Mouse (Mus musculus) midbrain, postnatal 0 days (tissue): Measurements from ENCODE around the gene Maats1. TPM values are rescaled to one million over a fixed set of nuclear protein-coding genes. Genes with fewer than 3 reads are reported as not detected.

Source experiments
- ATAC-seq: fragments of 200-750 bp; cut with Nextera tagmentation; 2 replicates; pipeline ENCODE4 v1.8.0; 2017; ENCODE audit warnings: moderate number of reproducible peaks, mild to moderate bottlenecking, moderate TSS enrichment, moderate library complexity; ENCODE audit not compliant: low FRiP score
- DNase-seq: peaks from one replicate; pipeline ENCODE4 v3.0.0-alpha.2; 2015; ENCODE audit warnings: low spot score
- H3K27ac ChIP-seq: fragments of 300-500 bp; sonication (generic); 2 replicates; pipeline ENCODE4 v1.5.1; 2014; ENCODE audit warnings: low read depth, mild to moderate bottlenecking, low read length, mixed read lengths
- H3K27me3 ChIP-seq: fragments of 300-500 bp; sonication (generic); 2 replicates; pipeline ENCODE4 v1.6.1; 2014; ENCODE audit warnings: low read length, control low read depth, mixed read lengths; ENCODE audit not compliant: insufficient read depth
- H3K36me3 ChIP-seq: fragments of 300-500 bp; sonication (generic); 2 replicates; pipeline ENCODE4 v1.6.1; 2014; ENCODE audit warnings: low read length, control low read depth, mixed read lengths; ENCODE audit not compliant: insufficient read depth
- H3K4me1 ChIP-seq: fragments of 300-500 bp; sonication (generic); 2 replicates; pipeline ENCODE4 v1.6.1; 2014; ENCODE audit warnings: mild to moderate bottlenecking, control low read depth, antibody characterized with exemption, low read length, mixed read lengths; ENCODE audit not compliant: insufficient read depth
- H3K4me2 ChIP-seq: fragments of 300-500 bp; sonication (generic); 2 replicates; pipeline ENCODE4 v1.6.1; 2014; ENCODE audit warnings: low read depth, mild to moderate bottlenecking, low read length, mixed read lengths; ENCODE audit not compliant: poor library complexity, severe bottlenecking
- H3K4me3 ChIP-seq: fragments of 300-500 bp; sonication (generic); 2 replicates; pipeline ENCODE4 v1.5.1; 2014; ENCODE audit warnings: low read depth, mild to moderate bottlenecking, low read length, moderate library complexity
- H3K9ac ChIP-seq: fragments of 300-500 bp; sonication (generic); replicated peaks from 2 replicates; pipeline ENCODE4 v1.6.1; 2014; ENCODE audit warnings: mild to moderate bottlenecking, low read length, moderate library complexity, mixed read lengths; ENCODE audit not compliant: poor library complexity, severe bottlenecking
- H3K9me3 ChIP-seq: fragments of 300-500 bp; sonication (generic); 2 replicates; pipeline ENCODE4 v1.6.1; 2016; ENCODE audit warnings: low read length, control low read depth
- CTCF ChIP-seq: IDR thresholded peaks from 2 replicates; pipeline ENCODE4 v1.5.1; 2016; ENCODE audit warnings: antibody characterized with exemption, mild to moderate bottlenecking
- WGBS: fragments of 180-500 bp; shearing (Covaris S2); extraction: QIAGEN DNeasy Blood & Tissue Kit; methylation state at CpG from one replicate; pipeline ENCODE4 v1.1.7; 2014; 5-methylcytosine and 5-hydroxymethylcytosine counted together
- polyA plus RNA-seq: library from polyadenylated mRNA; unstranded; fragments of >200 nt; fragmentation: Nextera tagmentation; extraction: Ambion mirVana; gene quantifications from 2 replicates; pipeline ENCODE4 v1.2.1, GENCODE M21; 2015
- total RNA-seq: library from RNA; depleted of rRNA; stranded (reverse); fragments of >200 nt; gene quantifications from 2 replicates; pipeline ENCODE4 v1.2.3, GENCODE M21; 2014

Maats1 gene
- total and polyA plus RNA-seq, 2 experiments from 2014 or later: 1.5 to 2.1 TPM

- Histone ChIP-seq H3K9ac (no peak overlapping the region), H3K27me3 (no peaks in the 10 kb centered on the region), H3K4me3 (no peak overlapping the region), H3K36me3 (peaks cover 14% of the 10 kb centered on the region), H3K9me3 (no peaks in the 10 kb centered on the region), H3K4me2 (no peak overlapping the region), H3K4me1 (no peaks in the 10 kb centered on the region), H3K27ac (no peak overlapping the region)
- DNase-seq (no peak), ATAC-seq (no peak)
- 96% methylated on average over 5 of the region's 5 CpGs for WGBS
- TF ChIP-seq CTCF: no peak
Measured at GRCm38 (mm10) chr16:38354185-38354913, 12.4 kb upstream of the Maats1 start.

- Histone ChIP-seq H3K4me1 (no peaks in the 10 kb centered on the region), H3K9me3 (no peaks in the 10 kb centered on the region), H3K27me3 (no peaks in the 10 kb centered on the region), H3K27ac (no peak overlapping the region), H3K9ac (no peak overlapping the region), H3K4me3 (no peak overlapping the region), H3K36me3 (peaks cover 14% of the 10 kb centered on the region), H3K4me2 (no peak overlapping the region)
- ATAC-seq (no peak), DNase-seq (no peak)
- TF ChIP-seq CTCF: no peak
- WGBS: 98% methylated on average over 2 of the region's 2 CpGs
Measured at GRCm38 (mm10) chr16:38353642-38354041, 11.7 kb upstream of the Maats1 start.

DNA sequence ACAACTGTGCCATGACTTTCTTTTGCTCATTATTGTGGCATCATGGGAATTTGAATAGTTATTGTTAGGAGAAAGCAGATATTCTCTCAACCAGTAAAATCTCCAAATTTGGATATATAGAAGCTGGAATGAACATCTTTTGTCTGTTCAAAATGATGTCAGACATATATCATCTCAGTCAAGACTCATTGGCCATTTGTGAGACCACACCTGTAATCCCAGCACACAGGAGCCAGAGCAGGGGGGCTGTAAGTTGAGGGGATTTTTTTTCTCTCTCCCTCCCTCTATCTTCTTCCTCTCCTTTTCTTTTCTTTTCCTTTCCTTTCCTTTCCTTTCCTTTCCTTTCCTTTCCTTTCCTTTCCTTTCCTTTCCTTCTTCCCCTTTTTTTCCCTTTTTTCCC, 10.9 kb upstream of the Maats1 start:
- no peak overlapping the region for H3K4me2 ChIP-seq
- peaks cover 14% of the 10 kb centered on the region for H3K36me3 ChIP-seq
- ATAC-seq (no peak), DNase-seq (no peak)
- no peak overlapping the region for H3K9ac ChIP-seq
- no peaks in the 10 kb centered on the region for H3K27me3 ChIP-seq
- H3K27ac ChIP-seq: no peak overlapping the region
- no peak overlapping the region for H3K4me3 ChIP-seq
- TF ChIP-seq CTCF: no peak
- H3K9me3 ChIP-seq: no peaks in the 10 kb centered on the region
- 0 out of 2 replicates have a peak, but pooled peaks cover under 1% of the 10 kb centered on the region for H3K4me1 ChIP-seq

- DNase-seq (no peak), ATAC-seq (no peak)
- 74% methylated on average over 7 of the region's 7 CpGs for WGBS
- Histone ChIP-seq H3K9ac (no peak overlapping the region), H3K27me3 (no peaks in the 10 kb centered on the region), H3K36me3 (peaks cover 14% of the 10 kb centered on the region), H3K27ac (no peak overlapping the region), H3K4me1 (peaks cover 5% of the 10 kb centered on the region; the same call in 1 of the 2 replicates), H3K4me3 (no peak overlapping the region), H3K4me2 (no peak overlapping the region), H3K9me3 (no peaks in the 10 kb centered on the region)
- TF ChIP-seq CTCF: no peak
Measured at GRCm38 (mm10) chr16:38352031-38352430, 10.1 kb upstream of the Maats1 start.

DNA sequence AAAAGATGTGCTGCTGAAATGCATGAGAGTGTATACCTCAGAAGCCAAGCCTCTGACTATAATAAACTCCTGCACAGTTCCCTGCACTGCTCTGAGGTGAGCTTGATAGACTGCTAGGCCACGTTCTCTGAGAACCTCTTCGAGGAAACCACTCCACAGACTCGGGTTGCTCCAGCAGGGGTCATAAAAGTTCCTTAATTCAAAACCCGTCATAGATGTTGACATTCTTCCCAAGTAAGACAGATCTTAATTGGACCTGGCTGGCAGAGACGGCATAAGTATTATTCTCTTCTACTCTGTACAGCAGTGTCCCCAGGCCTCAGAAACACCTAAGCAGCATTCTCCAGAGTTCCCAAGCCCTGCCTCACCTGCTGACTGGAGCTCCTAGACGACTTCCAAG, 9.0 kb upstream of the Maats1 start:
- no peak overlapping the region for H3K4me2 ChIP-seq
- no peak for TF ChIP-seq CTCF

GRCm38 (mm10) chr16:38350361-38350855, 8.5 kb upstream of the Maats1 start:
- 87% methylated on average over 7 of the region's 7 CpGs for WGBS
- ATAC-seq (no peak), DNase-seq (no peak)
- no peak overlapping the region for H3K27ac ChIP-seq
- H3K4me2 ChIP-seq: no peak overlapping the region
- peaks cover 5% of the 10 kb centered on the region; the same call in 1 of the 2 replicates for H3K4me1 ChIP-seq
- H3K9me3 ChIP-seq: no peaks in the 10 kb centered on the region
- H3K27me3 ChIP-seq: no peaks in the 10 kb centered on the region
- H3K4me3 ChIP-seq: no peak overlapping the region
- peaks cover 14% of the 10 kb centered on the region for H3K36me3 ChIP-seq
- H3K9ac ChIP-seq: no peak overlapping the region
- no peak for TF ChIP-seq CTCF

More for the DNA sequence above, 9.0 kb upstream of the Maats1 start:
- peaks cover 14% of the 10 kb centered on the region for H3K36me3 ChIP-seq
- 85% methylated on average over 6 of the region's 6 CpGs for WGBS
- H3K27ac ChIP-seq: no peak overlapping the region
- peaks cover 5% of the 10 kb centered on the region; the same call in 1 of the 2 replicates for H3K4me1 ChIP-seq
- no peaks in the 10 kb centered on the region for H3K9me3 ChIP-seq
- H3K9ac ChIP-seq: no peak overlapping the region
- no peak overlapping the region for H3K4me3 ChIP-seq
- DNase-seq: no peak
- no peak for ATAC-seq
- no peaks in the 10 kb centered on the region for H3K27me3 ChIP-seq
